ENCODE assay signal across 14 mouse cellular contexts in genomic region chr17:25754241-25754640, GRCm38 (mm10). TPM values are rescaled to one million over a fixed set of nuclear protein-coding genes. Genes with fewer than 3 reads are reported as not detected.
DNase-seq lines count a peak whose midpoint lies in the region; ATAC-seq and TF ChIP-seq lines count a peak whose summit lies in the region.
"Had no signal": no experiment of that assay in that cellular context is flagged by ENCODE, and none has a peak within 500 bp of the region (broad histone marks: within the 10 kb centered on the region; RNA-seq: fewer than 3 reads in every experiment).

Gene Msln, minus strand, starts transcription at chr17:25754378.

- H3K4me3 ChIP-seq in heart, adult 2 months, result no peak within 1 kb of the TSS
- no peak within 1 kb of the TSS for H3K4me3 ChIP-seq in heart, embryonic 10.5 days
- no peak within 1 kb of the TSS for H3K4me3 ChIP-seq in heart, embryonic 14.5 days (ENCODE audit: control insufficient read depth in 1 of 2, insufficient read depth in 1 of 2, low read depth in 1 of 2, low read length in 2 of 2)
- no peak within 1 kb of the TSS for H3K4me3 ChIP-seq in limb, embryonic 10.5 days
- H3K4me3 ChIP-seq: hindbrain, embryonic 12.5 days; liver, embryonic 12.5 days had no signal

- no peak for ATAC-seq in heart, embryonic 14.5 days (ENCODE audit: insufficient number of reproducible peaks, insufficient read depth, low FRiP score, low read depth)
- ATAC-seq: liver, embryonic 12.5 days had no signal

- no peaks in the 10 kb centered on the region for H3K27me3 ChIP-seq in heart, adult 2 months (ENCODE audit: control insufficient read depth, insufficient read depth, low read length)
- H3K27me3 ChIP-seq in heart, embryonic 10.5 days (ENCODE audit: insufficient read depth, poor library complexity, severe bottlenecking), result peaks cover 33% of the 10 kb centered on the region
- no peaks in the 10 kb centered on the region for H3K27me3 ChIP-seq in heart, embryonic 14.5 days (ENCODE audit: control insufficient read depth, insufficient read depth, low read length)
- no peaks in the 10 kb centered on the region for H3K27me3 ChIP-seq in limb, embryonic 10.5 days (ENCODE audit: low read depth, poor library complexity, severe bottlenecking)

- intact Hi-C loops in heart, adult 2 months (cut with DNase I), result no loop called here

- DNase-seq in heart, adult 2 months, result no peak
- DNase-seq in heart, embryonic 10.5 days (ENCODE audit: low spot score), result no peak
- peak; percentile 86 for DNase-seq in 3T3-L1 (ENCODE audit: low read depth, low spot score)
- DNase-seq in limb, embryonic 10.5 days (ENCODE audit: low spot score), result no peak
- no peak for DNase-seq in left cerebral cortex, adult 18-20 months (ENCODE audit: low spot score in 2 of 2)
- no peak for DNase-seq in right cerebral cortex, postnatal 10 days (ENCODE audit: low spot score in 2 of 2)
- DNase-seq in frontal cortex, postnatal 36 days (ENCODE audit: low spot score in 2 of 2), result no peak
- DNase-seq: cerebellum, adult 9-11 months; kidney, postnatal 25 days; right cerebral cortex, adult 18-20 months had no signal

- no peaks in the 10 kb centered on the region for H3K4me1 ChIP-seq in heart, adult 2 months (ENCODE audit: control insufficient read depth, insufficient read depth, low read length)
- peaks cover 22% of the 10 kb centered on the region for H3K4me1 ChIP-seq in heart, embryonic 10.5 days
- H3K4me1 ChIP-seq in heart, embryonic 14.5 days (ENCODE audit: control insufficient read depth in 2 of 2, insufficient read depth in 2 of 2, low read length in 2 of 2), result peaks cover 7 to 8% of the 10 kb centered on the region in 2 experiments; a peak in 3 of 4 replicates
- peaks cover 16% of the 10 kb centered on the region for H3K4me1 ChIP-seq in limb, embryonic 10.5 days
- H3K4me1 ChIP-seq: liver, embryonic 12.5 days had no signal

- TF ChIP-seq CTCF in heart, adult 2 months (IDR thresholded peaks at IDR 0.05), result no peak

- no peaks in the 10 kb centered on the region for H3K79me2 ChIP-seq in heart, adult 2 months (replicated peaks; ENCODE audit: control insufficient read depth, insufficient read depth, low read length)

- 85% methylated on average over 9 of the region's 9 CpGs for WGBS in heart, adult 2 months
- WGBS in heart, embryonic 10.5 days, result 81% methylated on average over 9 of the region's 9 CpGs
- 77% methylated on average over 9 of the region's 9 CpGs for WGBS in heart, embryonic 14.5 days
- 85% methylated on average over 9 of the region's 9 CpGs for WGBS in limb, embryonic 10.5 days

- H3K36me3 ChIP-seq in heart, adult 2 months (ENCODE audit: control insufficient read depth, insufficient read depth, low read length), result no peaks in the 10 kb centered on the region
- no peaks in the 10 kb centered on the region for H3K36me3 ChIP-seq in heart, embryonic 10.5 days
- no peaks in the 10 kb centered on the region for H3K36me3 ChIP-seq in heart, embryonic 14.5 days (ENCODE audit: control insufficient read depth, insufficient read depth, low read length)
- H3K36me3 ChIP-seq in limb, embryonic 10.5 days, result no peaks in the 10 kb centered on the region
- H3K36me3 ChIP-seq: hindbrain, embryonic 12.5 days; liver, embryonic 12.5 days had no signal

- no peaks in the 10 kb centered on the region for H3K9me3 ChIP-seq in heart, embryonic 10.5 days
- no peaks in the 10 kb centered on the region for H3K9me3 ChIP-seq in heart, embryonic 14.5 days (ENCODE audit: control insufficient read depth, low read length)
- H3K9me3 ChIP-seq in limb, embryonic 10.5 days (replicated peaks), result no peaks in the 10 kb centered on the region
- H3K9me3 ChIP-seq: hindbrain, embryonic 12.5 days; liver, embryonic 12.5 days had no signal

- no peak within 1 kb of the TSS for H3K27ac ChIP-seq in heart, adult 2 months
- no peak within 1 kb of the TSS for H3K27ac ChIP-seq in heart, embryonic 10.5 days
- no peak within 1 kb of the TSS for H3K27ac ChIP-seq in heart, embryonic 14.5 days (replicated peaks in 1 of 2; ENCODE audit: control insufficient read depth in 1 of 2, insufficient read depth in 1 of 2, low read depth in 2 of 2, low read length in 2 of 2)
- peak within 1 kb of the TSS; percentile 38 for H3K27ac ChIP-seq in limb, embryonic 10.5 days
- H3K27ac ChIP-seq: hindbrain, embryonic 12.5 days; liver, embryonic 12.5 days had no signal

- H3K4me2 ChIP-seq in heart, embryonic 14.5 days (ENCODE audit: low read length), result no peak within 1 kb of the TSS
- H3K4me2 ChIP-seq: hindbrain, embryonic 12.5 days; liver, embryonic 12.5 days had no signal

- TF ChIP-seq EP300 in heart, adult 2 months (IDR thresholded peaks at IDR 0.05; ENCODE audit: insufficient read depth, low read depth, low read length), result no peak

- H3K9ac ChIP-seq in heart, adult 2 months (ENCODE audit: low read depth, low read length), result no peak within 1 kb of the TSS
- no peak within 1 kb of the TSS for H3K9ac ChIP-seq in heart, embryonic 14.5 days (ENCODE audit: low read length)
- H3K9ac ChIP-seq: hindbrain, embryonic 12.5 days; liver, embryonic 12.5 days had no signal

- TF ChIP-seq POLR2A in heart, adult 2 months (IDR thresholded peaks at IDR 0.05; ENCODE audit: insufficient read depth, low read depth, low read length), result no peak

RNA-seq across cellular contexts. Expression of gene Msln, which starts in this region (rescaled TPM):
- 10 to 100 TPM; 13.2 to 16.6 TPM for total RNA-seq in heart, adult 2 months (2021)
- polyA plus RNA-seq in heart, adult 2 months (2012; rRNA removed), result 24.7 and 25.6 TPM in 2 replicates
- 0.98 and 2.8 TPM in 2 replicates for polyA plus RNA-seq in heart, embryonic 10.5 days (2016; fragmentation: Nextera tagmentation; extraction: Ambion mirVana)
- polyA plus RNA-seq in heart, embryonic 14.5 days (2014; fragmentation: Nextera tagmentation; extraction: Ambion mirVana), result 31.9 and 34.7 TPM in 2 replicates
- 0.98 TPM in 1 of 2 replicates, not detected in the other for polyA plus RNA-seq in limb, embryonic 10.5 days (2016; fragmentation: Nextera tagmentation; extraction: Ambion mirVana)
- total RNA-seq in left cerebral cortex, adult 18-20 months (2021), result 1 to 10 TPM; 2.3 to 2.5 TPM
- total RNA-seq: megakaryocyte-erythroid progenitor cell, adult 5-6 weeks had no signal

Comparison
In these comparisons a context has a peak if more than half of its experiments do, and no peak if none do; other contexts are left out.
1. RNA of gene Msln (total RNA-seq): 13.2 to 16.6 TPM in heart, adult 2 months; 2.3 to 2.5 TPM in left cerebral cortex, adult 18-20 months; every median in the first group is over 4 times any median in the second.